Mouse (Mus musculus): ENCODE measurements around the gene Scgb1b18.
"Not testable (repeated sequence)": the region's sequence is repeated elsewhere in the genome, so short reads cannot be mapped to it uniquely, and the experiment has no call there.

The Scgb1b18 gene

GRCm38 (mm10) chr7:33185268-33185667 is at the start of gene Scgb1b18:
Scgb1b18 (plus strand) TSS chr7:33185568.
- not testable (repeated sequence) for DNase-seq (ENCODE audit: low spot score)

- not testable (repeated sequence) for DNase-seq (ENCODE audit: low spot score)
Observed at GRCm38 (mm10) chr7:33173764-33174163, 11.6 kb upstream of the Scgb1b18 start, which contains the start of gene Scgb2b18. Scgb2b18 (minus strand) TSS chr7:33173864.

Data from testis, postnatal 14 days (tissue).